Mouse (Mus musculus): Measurements from ENCODE around the gene Krtap3-1. TPM values are rescaled to one million over a fixed set of nuclear protein-coding genes. Genes with fewer than 3 reads are reported as not detected.
"Not testable (repeated sequence)": the region's sequence is repeated elsewhere in the genome, so short reads cannot be mapped to it uniquely, and the experiment has no call there.

The Krtap3-1 gene
- not detected in 2 replicates for polyA plus RNA-seq (2015; fragmentation: Nextera tagmentation; extraction: Ambion mirVana)

GRCm38 (mm10) chr11:99566530-99566929 is at the start of gene Krtap3-1:
Krtap3-1 (minus strand) TSS chr11:99566630.
- no peak within 1 kb of the TSS for H3K4me3 ChIP-seq
- ATAC-seq (ENCODE audit: low FRiP score, low read depth): no peak
- 66% methylated on average over 7 of the region's 7 CpGs for WGBS
- H3K4me2 ChIP-seq (replicated peaks): no peak within 1 kb of the TSS
- no peaks in the 10 kb centered on the region for H3K27me3 ChIP-seq
- no peak within 1 kb of the TSS for H3K27ac ChIP-seq
- H3K9ac ChIP-seq: no peak within 1 kb of the TSS
- no peaks in the 10 kb centered on the region for H3K9me3 ChIP-seq
- H3K4me1 ChIP-seq: no peaks in the 10 kb centered on the region
- H3K36me3 ChIP-seq: no peaks in the 10 kb centered on the region

- ATAC-seq (ENCODE audit: low FRiP score, low read depth): no peak
- 76% methylated on average over 3 of the region's 3 CpGs for WGBS
These were observed 48.5 kb upstream of the Krtap3-1 start, which contains the start of gene Krtap2-4 for GRCm38 (mm10) chr11:99614796-99615363. Krtap2-4 (minus strand) TSS chr11:99614846.

DNA sequence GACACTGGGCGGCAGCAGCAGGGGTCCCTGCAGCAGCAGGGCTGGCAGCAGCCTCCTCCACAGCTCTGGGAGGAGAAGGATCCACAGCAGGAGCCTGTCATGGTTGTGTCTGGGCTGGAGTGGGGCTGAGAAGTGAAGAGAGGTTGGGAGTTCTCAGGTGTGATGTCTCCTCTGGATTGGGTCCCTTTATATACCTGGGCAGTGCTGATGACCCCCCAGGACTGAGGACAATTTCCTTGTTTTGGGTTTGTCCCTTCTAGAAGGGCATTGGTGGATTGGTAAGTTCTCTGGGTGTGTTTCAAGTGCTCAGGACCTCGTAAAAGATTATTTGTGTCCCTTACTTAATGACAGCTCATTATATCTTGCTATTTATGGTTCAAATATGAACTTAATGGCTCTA is 43.7 kb upstream of the Krtap3-1 start, which contains the start of gene Gm11937:
Gene Gm11937, minus strand, starts transcription at position 101 of the 400 bp plus-strand sequence.
- not testable (repeated sequence) for H3K27me3 ChIP-seq; H3K9ac ChIP-seq; ATAC-seq (ENCODE audit: low FRiP score, low read depth); H3K27ac ChIP-seq; H3K4me2 ChIP-seq (replicated peaks); H3K9me3 ChIP-seq; H3K36me3 ChIP-seq; H3K4me3 ChIP-seq; H3K4me1 ChIP-seq
- WGBS: 24% methylated on average over 2 of the region's 2 CpGs

More at GRCm38 (mm10) chr11:99614796-99615363, 48.5 kb upstream of the Krtap3-1 start, which contains the start of gene Krtap2-4:
- H3K36me3 ChIP-seq: no peaks in the 10 kb centered on the region
- no peak within 1 kb of the TSS for H3K9ac ChIP-seq
- no peaks in the 10 kb centered on the region for H3K9me3 ChIP-seq
- no peaks in the 10 kb centered on the region for H3K4me1 ChIP-seq
- H3K27me3 ChIP-seq: no peaks in the 10 kb centered on the region
- H3K27ac ChIP-seq: no peak within 1 kb of the TSS
- H3K4me2 ChIP-seq (replicated peaks): no peak within 1 kb of the TSS
- no peak within 1 kb of the TSS for H3K4me3 ChIP-seq

DNA sequence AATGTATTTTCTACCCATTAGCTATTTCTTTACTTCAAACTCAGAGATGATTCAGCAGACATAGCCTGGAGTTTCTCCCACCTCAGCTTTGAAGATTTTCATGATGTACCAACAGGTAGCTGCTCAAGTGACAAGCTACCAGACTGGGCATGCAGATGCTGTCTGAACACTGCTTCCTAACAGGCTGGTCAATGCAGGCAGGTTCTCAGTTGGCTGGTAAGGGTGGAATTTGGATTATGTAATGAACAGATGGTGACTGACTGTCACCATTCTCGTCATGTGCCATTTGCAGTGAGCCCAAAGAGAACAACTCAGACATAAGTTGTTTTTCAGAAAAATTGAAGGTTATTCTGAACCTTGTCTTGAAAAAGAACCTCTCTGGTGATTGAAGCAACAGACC is 42.7 kb upstream of the Krtap3-1 start:
- Histone ChIP-seq H3K4me3 (no peak overlapping the region), H3K9ac (no peak overlapping the region), H3K27ac (no peak overlapping the region), H3K4me1 (no peaks in the 10 kb centered on the region), H3K36me3 (no peaks in the 10 kb centered on the region), H3K4me2 (replicated peaks) (no peak overlapping the region), H3K9me3 (no peaks in the 10 kb centered on the region), H3K27me3 (no peaks in the 10 kb centered on the region)
- 62% methylated on average over 1 of the region's 1 CpGs for WGBS
- ATAC-seq (ENCODE audit: low FRiP score, low read depth): no peak

DNA sequence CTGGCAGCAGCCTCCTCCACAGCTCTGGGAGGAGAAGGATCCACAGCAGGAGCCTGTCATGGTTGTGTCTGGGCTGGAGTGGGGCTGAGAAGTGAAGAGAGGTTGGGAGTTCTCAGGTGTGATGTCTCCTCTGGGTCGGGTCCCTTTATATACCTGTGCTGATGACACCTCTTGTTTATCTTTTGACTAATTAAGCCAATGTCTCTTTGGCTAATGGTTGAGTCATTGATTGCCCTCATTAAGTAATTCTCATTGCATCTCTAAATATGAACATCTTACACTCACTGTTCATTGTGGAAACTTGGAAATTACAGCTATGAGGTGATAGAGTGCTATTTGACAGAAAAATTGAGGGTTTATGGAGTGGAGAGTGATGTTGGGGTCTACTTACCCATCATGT is 36.8 kb upstream of the Krtap3-1 start, which contains the start of gene Gm11938:
Gene Gm11938, minus strand, starts transcription at position 101 of the 400 bp plus-strand sequence.
- not testable (repeated sequence) for H3K36me3 ChIP-seq; H3K27ac ChIP-seq; ATAC-seq (ENCODE audit: low FRiP score, low read depth); H3K27me3 ChIP-seq; H3K9me3 ChIP-seq; H3K4me1 ChIP-seq; H3K4me3 ChIP-seq; H3K4me2 ChIP-seq (replicated peaks); H3K9ac ChIP-seq
- 44% methylated on average over 1 of the region's 1 CpGs for WGBS

DNA sequence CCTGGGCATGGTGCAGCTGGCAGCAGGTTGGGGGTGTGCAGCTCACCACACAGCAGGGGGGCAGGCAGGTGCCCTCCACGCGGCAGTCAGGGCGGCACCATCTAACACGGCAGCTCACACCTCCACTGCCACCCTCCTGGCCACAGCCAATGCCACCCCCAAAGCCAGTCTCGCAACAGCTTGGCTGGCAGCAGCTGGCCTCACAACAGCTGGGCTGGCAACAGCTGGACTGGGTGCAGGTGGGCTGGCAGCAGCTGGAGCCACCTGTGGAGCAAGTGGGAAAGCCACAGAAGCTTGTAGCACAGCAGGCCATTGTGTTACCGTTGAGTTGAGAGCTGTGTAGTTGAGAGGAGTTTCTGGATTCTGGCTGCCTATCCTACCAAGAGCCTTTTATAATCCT is 31.3 kb upstream of the Krtap3-1 start, which contains the start of gene Krtap9-3:
Gene Krtap9-3, minus strand, starts transcription at position 364 of the 400 bp plus-strand sequence.
- H3K4me2 ChIP-seq (replicated peaks); ATAC-seq (ENCODE audit: low FRiP score, low read depth); H3K9ac ChIP-seq; H3K27ac ChIP-seq; H3K9me3 ChIP-seq; H3K36me3 ChIP-seq; H3K4me1 ChIP-seq; H3K4me3 ChIP-seq; H3K27me3 ChIP-seq: not testable (repeated sequence)
- WGBS: 73% methylated on average over 6 of the region's 6 CpGs

GRCm38 (mm10) chr11:99590981-99591380 is 24.6 kb upstream of the Krtap3-1 start, which contains the start of gene Krtap1-3:
Krtap1-3 (minus strand) TSS chr11:99591339.
- Histone ChIP-seq H3K9me3 (no peaks in the 10 kb centered on the region), H3K4me1 (no peaks in the 10 kb centered on the region), H3K4me3 (no peak within 1 kb of the TSS), H3K4me2 (replicated peaks) (no peak within 1 kb of the TSS), H3K36me3 (no peaks in the 10 kb centered on the region), H3K27ac (no peak within 1 kb of the TSS), H3K27me3 (no peaks in the 10 kb centered on the region), H3K9ac (no peak within 1 kb of the TSS)
- no peak for ATAC-seq (ENCODE audit: low FRiP score, low read depth)
- WGBS: 76% methylated on average over 6 of the region's 6 CpGs

GRCm38 (mm10) chr11:99585096-99585495 is 18.7 kb upstream of the Krtap3-1 start:
- no peak for ATAC-seq (ENCODE audit: low FRiP score, low read depth)
- no peak overlapping the region for H3K9ac ChIP-seq
- no peak overlapping the region for H3K4me3 ChIP-seq
- no peaks in the 10 kb centered on the region for H3K36me3 ChIP-seq
- H3K27me3 ChIP-seq: no peaks in the 10 kb centered on the region
- no peak overlapping the region for H3K4me2 ChIP-seq (replicated peaks)
- H3K4me1 ChIP-seq: no peaks in the 10 kb centered on the region
- H3K27ac ChIP-seq: no peak overlapping the region
- H3K9me3 ChIP-seq: no peaks in the 10 kb centered on the region
- 89% methylated on average over 7 of the region's 7 CpGs for WGBS

DNA sequence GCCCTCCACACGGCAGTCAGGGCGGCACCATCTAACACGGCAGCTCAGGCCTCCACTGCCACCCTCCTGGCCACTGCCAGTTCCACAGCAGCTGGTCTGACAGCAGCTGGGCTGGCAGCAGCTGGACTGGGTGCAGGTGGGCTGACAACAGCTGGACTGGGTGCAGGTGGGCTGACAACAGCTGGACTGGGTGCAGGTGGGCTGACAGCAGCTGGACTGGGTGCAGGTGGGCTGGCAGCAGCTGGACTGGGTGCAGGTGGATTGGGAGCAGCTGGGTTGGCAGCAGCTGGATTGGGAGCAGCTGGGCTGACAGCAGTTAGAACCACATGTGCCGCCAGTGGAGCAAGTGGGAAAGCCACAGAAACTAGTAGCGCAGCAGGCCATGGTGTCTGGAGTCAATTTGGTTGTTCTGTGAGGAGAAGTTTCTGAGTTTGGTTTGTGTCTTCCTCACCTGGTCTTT is 16.8 kb upstream of the Krtap3-1 start, which contains the start of gene Krtap1-4:
Gene Krtap1-4, minus strand, starts transcription at position 410 of the 460 bp plus-strand sequence.
- H3K9me3 ChIP-seq: no peaks in the 10 kb centered on the region
- 66% methylated on average over 5 of the region's 5 CpGs for WGBS
- no peak within 1 kb of the TSS for H3K27ac ChIP-seq
- no peak within 1 kb of the TSS for H3K4me3 ChIP-seq
- H3K4me1 ChIP-seq: no peaks in the 10 kb centered on the region
- no peaks in the 10 kb centered on the region for H3K27me3 ChIP-seq
- no peaks in the 10 kb centered on the region for H3K36me3 ChIP-seq
- no peak for ATAC-seq (ENCODE audit: low FRiP score, low read depth)
- no peak within 1 kb of the TSS for H3K9ac ChIP-seq
- H3K4me2 ChIP-seq (replicated peaks): no peak within 1 kb of the TSS

- H3K9me3 ChIP-seq: no peaks in the 10 kb centered on the region
- WGBS: 82% methylated on average over 6 of the region's 6 CpGs
- H3K4me1 ChIP-seq: no peaks in the 10 kb centered on the region
- no peak overlapping the region for H3K4me3 ChIP-seq
- no peak for ATAC-seq (ENCODE audit: low FRiP score, low read depth)
- H3K36me3 ChIP-seq: no peaks in the 10 kb centered on the region
- no peaks in the 10 kb centered on the region for H3K27me3 ChIP-seq
- no peak overlapping the region for H3K4me2 ChIP-seq (replicated peaks)
- no peak overlapping the region for H3K27ac ChIP-seq
- H3K9ac ChIP-seq: no peak overlapping the region
These were observed 15.1 kb upstream of the Krtap3-1 start for GRCm38 (mm10) chr11:99581564-99581963.

DNA sequence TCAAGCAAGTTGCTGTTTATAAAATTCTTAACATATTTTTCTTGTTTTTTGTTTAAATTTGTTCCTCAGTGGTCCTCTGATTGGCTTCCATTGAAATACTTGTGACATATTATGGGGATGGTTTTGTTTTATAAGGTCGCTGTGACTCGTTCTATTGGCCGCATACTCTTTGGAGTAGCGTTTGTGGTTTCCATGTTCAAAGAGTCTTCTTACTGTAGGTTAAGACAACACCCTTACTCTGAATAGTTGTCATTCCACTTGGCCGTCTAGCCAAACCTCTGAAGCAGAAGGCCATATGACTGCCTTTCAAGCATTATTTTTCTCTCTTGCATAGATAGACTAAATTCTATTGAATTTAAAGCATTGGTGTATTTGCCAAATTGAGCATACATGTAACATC is 14.6 kb upstream of the Krtap3-1 start:
- no peak for ATAC-seq (ENCODE audit: low FRiP score, low read depth)
- H3K9me3 ChIP-seq: no peaks in the 10 kb centered on the region
- no peak overlapping the region for H3K4me2 ChIP-seq (replicated peaks)
- no peak overlapping the region for H3K4me3 ChIP-seq
- H3K36me3 ChIP-seq: no peaks in the 10 kb centered on the region
- H3K9ac ChIP-seq: no peak overlapping the region
- H3K4me1 ChIP-seq: no peaks in the 10 kb centered on the region
- 88% methylated on average over 5 of the region's 5 CpGs for WGBS
- no peak overlapping the region for H3K27ac ChIP-seq
- no peaks in the 10 kb centered on the region for H3K27me3 ChIP-seq

DNA sequence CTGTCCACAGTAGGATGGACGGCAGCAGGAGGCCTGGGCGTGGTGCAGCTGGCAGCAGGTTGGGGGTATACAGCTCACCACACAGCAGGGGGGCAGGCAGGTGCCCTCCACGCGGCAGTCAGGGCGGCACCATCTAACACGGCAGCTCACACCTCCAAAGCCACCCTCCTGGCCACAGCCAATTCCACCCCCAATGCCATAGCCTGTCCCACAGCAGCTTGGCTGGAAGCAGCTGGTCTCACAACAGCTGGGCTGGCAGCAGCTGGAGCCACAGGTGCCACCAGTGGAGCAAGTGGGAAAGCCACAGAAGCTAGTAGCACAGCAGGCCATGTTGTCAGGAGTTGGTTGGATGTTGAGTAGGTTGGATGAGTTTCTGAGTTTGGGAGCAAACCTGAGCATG is 14.2 kb upstream of the Krtap3-1 start, which contains the start of gene Krtap1-5:
Gene Krtap1-5, minus strand, starts transcription at position 381 of the 400 bp plus-strand sequence.
- Histone ChIP-seq H3K27ac (no peak within 1 kb of the TSS), H3K4me2 (replicated peaks) (no peak within 1 kb of the TSS), H3K36me3 (no peaks in the 10 kb centered on the region), H3K9me3 (no peaks in the 10 kb centered on the region), H3K4me3 (no peak within 1 kb of the TSS), H3K27me3 (no peaks in the 10 kb centered on the region), H3K9ac (no peak within 1 kb of the TSS), H3K4me1 (no peaks in the 10 kb centered on the region)
- no peak for ATAC-seq (ENCODE audit: low FRiP score, low read depth)
- WGBS: 82% methylated on average over 6 of the region's 6 CpGs
